Mouse (Mus musculus) myocyte (in vitro differentiated cells): ENCODE results near the gene Gstm6. TPM values are rescaled to one million over a fixed set of nuclear protein-coding genes. Genes with fewer than 3 reads are reported as not detected.

Source experiments
- H3K27me3 ChIP-seq: one replicate; pipeline ENCODE4 v1.6.1; 2011; ENCODE audit not compliant: control insufficient read depth, insufficient read depth, insufficient read length
- H3K36me3 ChIP-seq: one replicate; pipeline ENCODE4 v1.6.1; 2011; ENCODE audit not compliant: control insufficient read depth, insufficient read depth
- H3K4me2 ChIP-seq: one replicate; pipeline ENCODE4 v1.6.1; 2011; ENCODE audit warnings: low read depth, control low read depth
- H3K4me3 ChIP-seq: one replicate; pipeline ENCODE4 v1.5.1; 2011; ENCODE audit warnings: mild to moderate bottlenecking, control low read depth, moderate library complexity
- H3K79me2 ChIP-seq: one replicate; pipeline ENCODE4 v1.6.1; 2011; ENCODE audit not compliant: control insufficient read depth, insufficient read depth
- H3ac ChIP-seq: one replicate; pipeline ENCODE4 v1.6.1; 2011; ENCODE audit not compliant: control insufficient read depth, insufficient read length
- CEBPB ChIP-seq: IDR thresholded peaks from 2 replicates; pipeline ENCODE4 v1.6.1; 2011; ENCODE audit warnings: mild to moderate bottlenecking, moderate library complexity; ENCODE audit not compliant: poor library complexity, insufficient read depth, severe bottlenecking
- E2F4 ChIP-seq: IDR thresholded peaks from one replicate; pipeline ENCODE4 v1.6.1; 2011; ENCODE audit warnings: mild to moderate bottlenecking, control low read depth, moderate library complexity; ENCODE audit not compliant: insufficient read depth
- MAX ChIP-seq: IDR thresholded peaks from one replicate; pipeline ENCODE4 v1.6.1; 2011; ENCODE audit warnings: low read depth, mild to moderate bottlenecking, control low read depth
- MYOD1 ChIP-seq, 3 experiments: IDR thresholded peaks; one replicate each; pipeline ENCODE4 v1.6.1; 2011; ENCODE audit warnings: control low read depth in 2 of 3, low read depth in 2 of 3, mild to moderate bottlenecking in 2 of 3, moderate library complexity in 1 of 3; ENCODE audit not compliant: insufficient read length in 2 of 3, control insufficient read depth in 1 of 3
- MYOG ChIP-seq, 3 experiments: IDR thresholded peaks; one replicate each; pipeline ENCODE4 v1.6.1; 2011; ENCODE audit warnings: control low read depth in 2 of 3, low read depth in 2 of 3, mild to moderate bottlenecking in 2 of 3; ENCODE audit not compliant: insufficient read length in 2 of 3, control insufficient read depth in 1 of 3, insufficient read depth in 1 of 3
- POLR2A ChIP-seq: IDR thresholded peaks from one replicate; pipeline ENCODE4 v1.6.1; 2011; ENCODE audit warnings: low read depth, mild to moderate bottlenecking, control low read depth, moderate library complexity; ENCODE audit not compliant: insufficient read length
- POLR2AphosphoS2 ChIP-seq: IDR thresholded peaks from one replicate; pipeline ENCODE4 v1.6.1; 2011; ENCODE audit warnings: low read depth, control low read depth; ENCODE audit not compliant: insufficient read length
- REST ChIP-seq: IDR thresholded peaks from one replicate; pipeline ENCODE4 v1.6.1; 2011; ENCODE audit warnings: mild to moderate bottlenecking, control low read depth, moderate library complexity; ENCODE audit not compliant: insufficient read depth, insufficient read length
- SRF ChIP-seq: IDR thresholded peaks from one replicate; pipeline ENCODE4 v1.6.1; 2011; ENCODE audit warnings: low read depth; ENCODE audit not compliant: control insufficient read depth, insufficient read length
- TCF12 ChIP-seq: IDR thresholded peaks from one replicate; pipeline ENCODE4 v1.6.1; 2011; ENCODE audit warnings: mild to moderate bottlenecking, control low read depth; ENCODE audit not compliant: poor library complexity, insufficient read depth, severe bottlenecking
- TCF3 ChIP-seq: IDR thresholded peaks from one replicate; pipeline ENCODE4 v1.6.1; 2011; ENCODE audit warnings: low read depth, control low read depth; ENCODE audit not compliant: insufficient read length
- USF1 ChIP-seq: IDR thresholded peaks from one replicate; pipeline ENCODE4 v1.6.1; 2011; ENCODE audit warnings: low read depth, mild to moderate bottlenecking, control low read depth, moderate library complexity
- polyA plus RNA-seq: library from polyadenylated mRNA; unstranded; fragments of >200 nt; fragmentation: generic; extraction: Trizol; gene quantifications from one replicate; pipeline ENCODE4 v1.2.1, GENCODE M21; 2012; ENCODE audit warnings: missing spikeins

Gene Gstm6
- polyA plus RNA-seq, 1 experiment = not detected

DNA sequence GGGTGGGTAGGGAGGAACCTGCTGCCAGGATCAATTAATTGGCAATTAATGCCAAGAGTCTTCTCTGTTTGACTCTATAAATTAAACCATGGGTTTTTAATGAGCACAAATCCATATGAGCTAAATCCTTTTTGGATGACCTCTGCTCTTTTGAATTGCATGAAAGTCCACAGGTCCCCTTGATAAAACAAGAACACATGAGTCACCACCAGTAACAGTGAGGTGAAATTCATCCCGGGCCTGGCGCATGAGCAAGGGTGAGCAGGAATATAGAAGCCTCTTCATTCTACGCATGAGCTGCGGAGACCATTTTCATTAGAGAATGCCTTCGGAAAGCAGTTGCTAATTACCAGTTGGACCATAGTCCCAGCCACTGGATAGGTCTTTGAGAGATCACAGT, 23.2 kb downstream of the Gstm6 start:
- Histone ChIP-seq H3K4me3 (no peak overlapping the region), H3K27me3 (peaks cover 40% of the 10 kb centered on the region), H3ac (no peak overlapping the region), H3K79me2 (no peaks in the 10 kb centered on the region), H3K4me2 (no peak overlapping the region), H3K36me3 (no peaks in the 10 kb centered on the region)
- TF ChIP-seq USF1 (no peak), POLR2AphosphoS2 (no peak), MYOG (IDR thresholded peaks at IDR 0.05; ENCODE audit: control insufficient read depth in 1 of 3, insufficient read depth in 1 of 3, insufficient read length in 2 of 3, low read depth in 2 of 3) (no peak), TCF3 (no peak), TCF12 (no peak), MYOD1 (IDR thresholded peaks at IDR 0.05; ENCODE audit: control insufficient read depth in 1 of 3, insufficient read length in 2 of 3, low read depth in 2 of 3) (no peak), MAX (no peak), E2F4 (no peak), POLR2A (no peak), REST (no peak), CEBPB (no peak), SRF (no peak)

- H3K79me2 ChIP-seq = no peaks in the 10 kb centered on the region
- H3K4me3 ChIP-seq = no peak overlapping the region
- H3K27me3 ChIP-seq = peaks cover 35% of the 10 kb centered on the region
- H3K36me3 ChIP-seq = no peaks in the 10 kb centered on the region
- H3ac ChIP-seq = no peak overlapping the region
- H3K4me2 ChIP-seq = no peak overlapping the region
- TF ChIP-seq REST = no peak
- no peak for TF ChIP-seq TCF12
- no peak for TF ChIP-seq MYOD1 (IDR thresholded peaks at IDR 0.05; ENCODE audit: control insufficient read depth in 1 of 3, insufficient read length in 2 of 3, low read depth in 2 of 3)
- TF ChIP-seq USF1 = no peak
Measured at GRCm38 (mm10) chr3:107917783-107918408, 25.7 kb downstream of the Gstm6 start.

DNA sequence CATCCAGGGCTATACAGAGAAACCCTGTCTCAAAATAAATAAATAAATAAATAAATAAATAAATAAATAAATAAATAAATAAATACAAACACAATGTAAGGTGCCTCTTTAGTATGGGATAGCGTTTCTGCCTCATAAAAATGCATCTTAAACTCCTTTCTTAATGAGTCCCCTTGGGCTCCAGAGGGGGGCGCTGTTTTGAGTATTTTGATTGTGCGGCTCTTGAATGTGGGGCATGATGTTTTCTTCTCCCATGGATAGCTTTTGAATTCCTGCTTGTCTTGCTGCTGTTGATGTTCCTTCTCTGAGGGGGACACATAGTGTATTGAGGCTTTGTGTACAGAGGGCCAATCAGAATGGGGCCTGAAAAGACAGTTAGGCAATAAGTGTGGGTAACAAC, 26.5 kb downstream of the Gstm6 start:
- Histone ChIP-seq H3K36me3 (no peaks in the 10 kb centered on the region), H3ac (no peak overlapping the region), H3K79me2 (no peaks in the 10 kb centered on the region), H3K4me2 (no peak overlapping the region), H3K27me3 (peaks cover 38% of the 10 kb centered on the region), H3K4me3 (no peak overlapping the region)
- TF ChIP-seq TCF3 (no peak), MAX (no peak), POLR2AphosphoS2 (no peak), REST (no peak), MYOD1 (IDR thresholded peaks at IDR 0.05; ENCODE audit: control insufficient read depth in 1 of 3, insufficient read length in 2 of 3, low read depth in 2 of 3) (no peak), USF1 (no peak), E2F4 (no peak), TCF12 (no peak), SRF (no peak), CEBPB (no peak), POLR2A (no peak), MYOG (IDR thresholded peaks at IDR 0.05; ENCODE audit: control insufficient read depth in 1 of 3, insufficient read depth in 1 of 3, insufficient read length in 2 of 3, low read depth in 2 of 3) (no peak)

DNA sequence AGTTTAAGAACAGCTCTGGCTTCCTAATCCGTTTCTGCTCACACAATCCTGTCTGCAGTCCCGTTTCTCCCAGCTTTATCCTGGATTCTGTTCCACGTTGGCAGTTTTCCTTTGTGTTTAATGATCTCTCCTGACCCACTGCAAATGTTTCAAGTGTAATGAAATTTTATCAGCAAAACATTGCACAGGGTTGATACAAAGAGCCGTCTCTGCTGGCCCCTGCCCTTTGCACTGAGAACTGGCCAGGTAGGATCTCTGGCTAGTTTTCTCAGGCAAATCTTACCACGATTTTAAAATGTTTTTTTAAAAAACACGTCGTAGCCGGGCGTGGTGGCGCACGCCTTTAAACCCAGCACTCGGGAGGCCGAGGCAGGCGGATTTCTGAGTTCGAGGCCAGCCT, 26.9 kb downstream of the Gstm6 start:
- no peak overlapping the region for H3K4me3 ChIP-seq
- H3ac ChIP-seq = no peak overlapping the region
- peaks cover 39% of the 10 kb centered on the region for H3K27me3 ChIP-seq
- no peak overlapping the region for H3K4me2 ChIP-seq
- TF ChIP-seq MYOG (IDR thresholded peaks at IDR 0.05; ENCODE audit: control insufficient read depth in 1 of 3, insufficient read depth in 1 of 3, insufficient read length in 2 of 3, low read depth in 2 of 3) (no peak), E2F4 (no peak), MAX (no peak)
- H3K36me3 ChIP-seq = no peaks in the 10 kb centered on the region
- no peaks in the 10 kb centered on the region for H3K79me2 ChIP-seq

DNA sequence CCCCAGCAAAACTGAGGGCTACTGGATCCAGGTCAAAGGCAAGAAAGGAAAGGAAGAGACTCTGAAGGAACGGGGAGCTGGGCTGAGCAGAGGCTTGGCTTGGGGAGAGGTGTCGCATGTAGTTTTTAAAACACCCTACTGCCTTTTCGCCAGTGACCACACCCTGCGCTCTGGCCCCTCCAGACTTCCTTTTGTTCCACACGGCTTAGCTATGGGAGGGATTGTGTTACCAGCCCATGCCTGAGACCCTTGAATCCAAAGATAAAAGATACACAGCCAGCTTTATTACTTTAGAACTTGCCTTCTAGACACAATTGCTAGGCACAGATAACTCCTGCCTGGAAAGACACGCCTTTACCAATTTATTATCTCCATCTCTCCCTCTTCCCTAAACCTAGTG, 37.6 kb downstream of the Gstm6 start:
- no peak overlapping the region for H3K4me2 ChIP-seq
- TF ChIP-seq MYOG (IDR thresholded peaks at IDR 0.05; ENCODE audit: control insufficient read depth in 1 of 3, insufficient read depth in 1 of 3, insufficient read length in 2 of 3, low read depth in 2 of 3) (no peak), TCF3 (no peak), SRF (no peak), MYOD1 (IDR thresholded peaks at IDR 0.05; ENCODE audit: control insufficient read depth in 1 of 3, insufficient read length in 2 of 3, low read depth in 2 of 3) (no peak), USF1 (no peak), POLR2AphosphoS2 (no peak), E2F4 (no peak), MAX (no peak), TCF12 (no peak), CEBPB (no peak), POLR2A (no peak), REST (no peak)
- no peaks in the 10 kb centered on the region for H3K79me2 ChIP-seq
- H3ac ChIP-seq = no peak overlapping the region
- no peaks in the 10 kb centered on the region for H3K36me3 ChIP-seq
- no peak overlapping the region for H3K4me3 ChIP-seq
- H3K27me3 ChIP-seq = peaks cover 74% of the 10 kb centered on the region
